Mouse (Mus musculus) ovary, adult 18-20 months (tissue): ENCODE measurements around the gene Klk1b21.
"Not testable (repeated sequence)": the region's sequence is repeated elsewhere in the genome, so short reads cannot be mapped to it uniquely, and the experiment has no call there.

Experiments
- DNase-seq: peaks from one replicate; pipeline ENCODE4 v3.0.0; 2022; ENCODE audit warnings: low spot score, mixed read lengths

Klk1b21 gene

DNA sequence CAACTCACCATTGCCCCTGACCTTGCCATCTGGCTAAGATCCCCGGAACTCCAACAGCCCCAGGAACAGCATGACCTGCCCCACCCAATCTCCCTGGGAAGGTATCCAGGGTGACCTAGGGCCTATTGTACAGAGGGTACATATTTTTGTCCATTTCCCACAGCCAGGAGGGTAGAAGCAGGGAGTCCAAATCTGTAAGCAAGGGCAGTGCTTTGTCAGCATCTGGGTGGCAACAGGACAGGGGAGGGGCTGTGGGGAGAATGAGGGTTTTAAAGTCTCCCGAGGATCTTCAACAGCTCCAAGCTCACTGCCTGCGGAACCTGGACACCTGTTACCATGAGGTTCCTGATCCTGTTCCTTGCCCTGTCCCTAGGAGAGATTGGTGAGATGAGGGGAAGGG, at the start of gene Klk1b21:
Klk1b21 (plus strand) TSS at position 301 of the 400 bp plus-strand sequence.
- DNase-seq, result not testable (repeated sequence)

DNA sequence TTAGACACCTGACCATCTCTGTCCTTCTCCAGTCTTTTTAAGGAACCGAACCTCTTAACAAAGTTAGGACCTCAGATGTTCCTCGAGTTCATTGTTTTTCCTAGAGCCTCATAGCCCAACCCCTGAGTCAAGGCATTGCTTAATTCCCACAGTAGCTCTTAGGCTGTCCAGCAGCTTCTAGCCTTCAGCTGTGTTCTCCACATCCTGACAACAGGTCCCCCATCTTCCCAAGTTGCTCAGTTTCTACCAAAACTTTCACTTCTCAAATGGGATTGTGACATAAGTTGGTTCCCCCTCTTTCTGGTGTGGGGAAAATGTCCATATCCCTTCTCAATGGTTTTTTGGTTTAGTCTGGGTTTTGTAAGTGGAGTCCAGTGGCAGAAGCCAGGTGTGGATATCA, 30.0 kb upstream of the Klk1b21 start:
- DNase-seq, result no peak

DNA sequence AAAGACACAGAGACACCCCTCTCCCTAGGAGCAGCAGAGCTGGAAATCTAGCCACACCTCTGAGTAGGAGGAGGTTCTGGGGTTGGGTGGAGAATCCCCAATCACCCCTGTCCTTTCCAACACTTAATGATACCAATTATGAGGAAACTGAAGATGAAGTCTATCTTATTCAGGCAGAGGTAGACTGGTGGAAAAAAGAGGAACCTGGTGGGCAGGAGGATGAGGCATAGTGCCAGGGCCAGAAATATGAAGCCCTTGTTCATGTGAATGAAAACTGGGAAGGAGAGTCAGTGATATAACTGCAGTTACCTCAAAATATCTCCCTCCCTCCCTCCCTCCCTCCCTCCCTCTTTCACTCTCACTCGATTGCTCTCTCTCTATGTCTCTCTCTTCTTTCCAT, 24.4 kb upstream of the Klk1b21 start:
- no peak for DNase-seq

DNA sequence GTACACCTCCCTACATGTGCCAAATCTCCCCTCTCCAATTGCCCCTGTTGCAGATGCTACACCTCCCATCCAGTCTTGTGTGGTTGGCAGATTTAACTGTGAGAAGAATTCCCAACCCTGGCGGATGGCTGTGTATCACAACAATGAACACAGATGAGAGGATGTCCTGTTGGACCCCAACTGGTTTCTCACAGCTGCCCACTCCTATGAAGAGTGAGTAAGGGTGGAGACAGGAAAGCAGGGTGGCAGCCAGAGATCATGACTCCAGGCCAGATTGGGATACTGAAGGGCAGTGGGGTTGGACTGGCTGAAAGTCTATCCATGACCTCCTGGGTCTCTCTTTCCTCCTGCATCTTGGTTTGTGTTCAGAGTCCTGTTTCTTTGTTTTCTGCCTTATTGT, 6.0 kb upstream of the Klk1b21 start:
- no peak for DNase-seq

DNA sequence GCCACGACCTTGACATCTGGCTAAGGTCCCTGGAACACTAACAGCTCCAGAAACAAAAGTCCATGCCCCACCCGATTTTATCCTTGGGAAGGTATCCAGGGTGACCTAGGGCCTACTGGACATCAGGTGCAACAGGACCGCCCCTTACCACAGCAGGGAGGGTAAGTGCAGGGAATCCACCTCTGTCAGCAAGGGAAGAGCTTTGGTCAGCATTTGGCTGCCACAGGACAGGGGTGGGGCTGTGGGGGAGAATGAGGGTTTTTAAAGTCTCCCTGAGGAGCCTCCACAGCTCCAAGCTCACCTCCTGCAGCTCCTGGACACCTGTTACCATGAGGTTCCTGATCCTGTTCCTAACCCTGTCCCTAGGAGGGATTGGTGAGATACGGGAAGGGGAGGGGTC, 10.2 kb downstream of the Klk1b21 start, which contains the start of gene Klk1b22:
Klk1b22 (plus strand) TSS at position 301 of the 400 bp plus-strand sequence.
- no peak for DNase-seq

DNA sequence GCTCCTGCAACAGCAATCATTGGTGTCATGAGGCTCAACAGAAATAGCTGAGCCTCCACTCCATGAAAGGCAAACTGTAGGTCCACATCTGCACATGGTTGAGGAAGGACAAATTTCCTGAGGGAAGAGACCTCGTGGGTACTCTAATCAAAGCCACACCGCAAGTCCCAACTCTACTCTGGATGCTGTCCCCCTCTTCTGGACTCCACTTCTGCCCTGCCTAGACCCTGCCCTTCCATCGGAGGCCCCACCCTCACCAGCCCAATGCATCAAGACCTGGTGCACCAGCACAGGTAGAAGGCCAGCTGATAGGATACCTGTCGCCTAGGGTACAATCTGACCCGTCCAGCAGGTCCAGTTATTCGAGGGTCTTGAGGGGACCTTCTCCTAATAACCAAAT, 21.3 kb downstream of the Klk1b21 start:
- DNase-seq, result no peak

DNA sequence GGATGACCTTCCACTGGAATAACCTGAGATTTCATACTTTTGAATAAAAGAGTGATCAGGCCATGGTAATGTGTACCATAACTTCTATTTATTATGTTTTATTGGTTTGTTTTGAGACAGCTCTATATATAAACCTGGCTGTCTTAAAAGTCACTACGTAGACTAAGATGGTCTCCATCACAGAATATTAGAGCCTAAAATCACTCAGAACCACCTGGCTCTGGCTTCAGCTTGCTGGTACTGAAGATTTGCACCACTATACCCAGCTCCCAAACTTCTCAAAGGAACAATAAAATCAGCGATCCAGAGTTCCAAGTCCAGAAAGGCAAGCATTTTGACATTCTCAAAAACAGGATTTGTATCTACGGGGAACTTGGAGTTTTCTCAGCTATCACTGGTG, 34.3 kb downstream of the Klk1b21 start, which contains the start of gene Klk1b16:
Klk1b16 (plus strand) TSS at position 301 of the 400 bp plus-strand sequence.
- DNase-seq, result no peak
